Mouse (Mus musculus): ENCODE results near the gene Scyl1.

- no peak for TF ChIP-seq CHD2 (IDR thresholded peaks at IDR 0.05; ENCODE audit: low read depth, low read length)
- no peak for TF ChIP-seq HCFC1 (IDR thresholded peaks at IDR 0.05; ENCODE audit: borderline replicate concordance, insufficient read depth, low read length)
Observed at GRCm38 (mm10) chr19:5806051-5806808, 35.0 kb upstream of the Scyl1 start.

All from ES-E14 (cell line).